27 mouse cellular contexts compared by ENCODE assay signal in the genomic region with DNA sequence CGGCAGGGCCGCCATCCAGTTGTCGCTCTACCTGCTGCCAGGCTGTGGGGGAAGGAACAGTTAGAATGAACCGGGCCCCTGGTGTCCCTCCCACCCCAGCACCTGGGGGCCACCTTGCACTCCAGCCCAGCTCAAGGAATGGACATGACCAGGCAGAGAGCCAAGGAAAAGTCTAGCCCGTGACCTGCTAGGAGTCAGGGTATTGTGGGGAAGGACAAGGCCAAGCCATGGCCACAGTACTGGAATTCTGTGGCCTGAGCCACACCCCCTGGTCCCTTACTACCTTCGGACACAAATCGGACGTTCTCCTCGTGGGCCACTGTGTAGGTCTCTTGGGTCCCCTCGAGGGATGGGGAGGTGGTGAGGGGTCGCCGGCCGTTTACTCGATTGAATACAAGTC. TPM values are rescaled to one million over a fixed set of nuclear protein-coding genes. Genes with fewer than 3 reads are reported as not detected.
DNase-seq lines count a peak whose midpoint lies in the region; ATAC-seq and TF ChIP-seq lines count a peak whose summit lies in the region.
"Had no signal": no experiment of that assay in that cellular context is flagged by ENCODE, and none has a peak within 500 bp of the region (broad histone marks: within the 10 kb centered on the region; RNA-seq: fewer than 3 reads in every experiment).

No protein-coding gene starts in this region.

- no peaks in the 10 kb centered on the region for H3K36me3 ChIP-seq in liver, adult 2 months (ENCODE audit: control insufficient read depth, insufficient read depth, low read length)
- peaks cover 35% of the 10 kb centered on the region for H3K36me3 ChIP-seq in liver, embryonic 12.5 days
- H3K36me3 ChIP-seq: embryonic facial prominence, embryonic 13.5 days; forebrain, embryonic 12.5 days; midbrain, embryonic 13.5 days; stomach, embryonic 15.5 days had no signal

- TF ChIP-seq CTCF in liver, adult 2 months (IDR thresholded peaks at IDR 0.05; ENCODE audit: low read depth, low read length) = no peak

- no peak for ATAC-seq in liver, embryonic 12.5 days
- ATAC-seq: CD4-positive, CD25-positive, alpha-beta regulatory T cell, adult 4 months; forebrain, postnatal 0 days; hindbrain, embryonic 16.5 days; liver, postnatal 0 days; lung, postnatal 0 days; midbrain, embryonic 13.5 days had no signal

- H3K4me2 ChIP-seq in liver, embryonic 12.5 days = no peak overlapping the region
- H3K4me2 ChIP-seq: embryonic facial prominence, embryonic 13.5 days; forebrain, embryonic 12.5 days; heart, embryonic 15.5 days; liver, embryonic 11.5 days; midbrain, embryonic 13.5 days; stomach, embryonic 15.5 days had no signal

- H3K9ac ChIP-seq in liver, adult 2 months (ENCODE audit: low read depth, low read length) = no peak overlapping the region; the same call in 1 of the 2 replicates
- H3K9ac ChIP-seq in liver, embryonic 12.5 days = no peak overlapping the region
- H3K9ac ChIP-seq: embryonic facial prominence, embryonic 13.5 days; forebrain, embryonic 12.5 days; forebrain, postnatal 0 days; heart, embryonic 15.5 days; liver, postnatal 0 days; midbrain, embryonic 13.5 days; stomach, embryonic 15.5 days had no signal

- 78% methylated on average over 14 of the region's 14 CpGs for WGBS in liver, adult 2 months
- 85% methylated on average over 14 of the region's 14 CpGs for WGBS in liver, embryonic 12.5 days (ENCODE audit: insufficient replicate concordance)

- H3K4me1 ChIP-seq in liver, adult 2 months (ENCODE audit: control insufficient read depth, insufficient read depth, low read length) = peaks cover 34% of the 10 kb centered on the region
- H3K4me1 ChIP-seq in liver, embryonic 12.5 days = peaks cover 67% of the 10 kb centered on the region

- H3K9me3 ChIP-seq in liver, embryonic 12.5 days (replicated peaks) = no peaks in the 10 kb centered on the region
- H3K9me3 ChIP-seq: embryonic facial prominence, embryonic 13.5 days; forebrain, embryonic 12.5 days; heart, embryonic 10.5 days; heart, embryonic 15.5 days; megakaryocyte, embryonic 14.5 days; midbrain, embryonic 13.5 days; stomach, embryonic 15.5 days had no signal

- TF ChIP-seq POLR2A in liver, adult 2 months (IDR thresholded peaks at IDR 0.05; ENCODE audit: extremely low read depth, insufficient read depth, low read length) = no peak

- peak; percentile 52 for DNase-seq in adrenal gland, postnatal 14 days
- no peak for DNase-seq in adrenal gland, adult 18-20 months (ENCODE audit: low spot score in 2 of 2)
- DNase-seq in kidney, adult 18-20 months = peak; percentile 46
- no peak for DNase-seq in kidney, postnatal 10 days
- no peak for DNase-seq in liver, adult 2 months (ENCODE audit: extremely low read depth, low read depth, low spot score)
- DNase-seq in kidney, postnatal 36 days = peak; percentile 60 to 61
- DNase-seq in right cerebral cortex, postnatal 10 days (ENCODE audit: low spot score in 2 of 2) = no peak
- DNase-seq: cerebellum, adult 9-10 months; forebrain, postnatal 0 days; gastrocnemius, postnatal 25 days; heart, adult 11 months; layer of hippocampus, adult 9-11 months; liver, postnatal 0 days; lung, postnatal 4 days; right cerebral cortex, postnatal 14 days had no signal

- peaks cover 21% of the 10 kb centered on the region; the same call in 1 of the 2 replicates for H3K79me2 ChIP-seq in liver, adult 2 months (ENCODE audit: control insufficient read depth, insufficient read depth, low read length)

- H3K27me3 ChIP-seq in liver, adult 2 months (ENCODE audit: control insufficient read depth, insufficient read depth, low read length) = no peaks in the 10 kb centered on the region
- no peaks in the 10 kb centered on the region for H3K27me3 ChIP-seq in liver, embryonic 12.5 days (replicated peaks)
- H3K27me3 ChIP-seq: embryonic facial prominence, embryonic 13.5 days; heart, embryonic 15.5 days; megakaryocyte, embryonic 14.5 days; stomach, embryonic 15.5 days had no signal

- H3K4me3 ChIP-seq in liver, adult 2 months (ENCODE audit: insufficient read depth, low read depth, low read length) = no peak overlapping the region
- no peak overlapping the region for H3K4me3 ChIP-seq in liver, embryonic 12.5 days
- H3K4me3 ChIP-seq: embryonic facial prominence, embryonic 13.5 days; forebrain, embryonic 12.5 days; heart, embryonic 10.5 days; heart, embryonic 15.5 days; megakaryocyte, embryonic 14.5 days; midbrain, embryonic 13.5 days; stomach, embryonic 15.5 days had no signal

- H3K27ac ChIP-seq in liver, adult 2 months (replicated peaks; ENCODE audit: insufficient read depth, low read depth, low read length) = peak overlapping the region; percentile 48
- no peak overlapping the region for H3K27ac ChIP-seq in liver, embryonic 12.5 days
- H3K27ac ChIP-seq: embryonic facial prominence, embryonic 13.5 days; forebrain, embryonic 12.5 days; heart, embryonic 10.5 days; heart, embryonic 15.5 days; midbrain, embryonic 13.5 days; stomach, embryonic 15.5 days had no signal

RNA-seq across cellular contexts. Expression of a gene that starts 3.0 kb away (rescaled TPM):
- total RNA-seq in adrenal gland, postnatal 14 days (2021) = 23.1 and 23.2 TPM in 2 replicates
- total RNA-seq in adrenal gland, adult 18-20 months (2021) = 10 to 100 TPM; 16.7 to 18.0 TPM
- total RNA-seq in liver, adult 2 months (2014; rRNA removed) = 2.7 and 3.3 TPM in 2 replicates
- 9.0 and 14.1 TPM in 2 replicates for polyA plus RNA-seq in liver, adult 2 months (2012; rRNA removed)
- 19.5 and 19.6 TPM in 2 replicates for polyA plus RNA-seq in liver, embryonic 12.5 days (2016; fragmentation: Nextera tagmentation; extraction: Ambion mirVana)

RNA-seq across cellular contexts. Expression of a gene that starts 4.3 kb away (rescaled TPM):
- 336 and 337 TPM in 2 replicates for total RNA-seq in adrenal gland, postnatal 14 days (2021)
- total RNA-seq in adrenal gland, adult 18-20 months (2021) = 100 to 1,000 TPM; 302 to 373 TPM
- 26.1 and 36.0 TPM in 2 replicates for total RNA-seq in liver, adult 2 months (2014; rRNA removed)
- polyA plus RNA-seq in liver, adult 2 months (2012; rRNA removed) = 139 and 141 TPM in 2 replicates
- polyA plus RNA-seq in liver, embryonic 12.5 days (2016; fragmentation: Nextera tagmentation; extraction: Ambion mirVana) = 68.0 and 70.3 TPM in 2 replicates

RNA-seq across cellular contexts. Expression of a gene that starts 10.6 kb away (rescaled TPM):
- total RNA-seq in adrenal gland, postnatal 14 days (2021) = 72.1 and 88.0 TPM in 2 replicates
- 100 to 1,000 TPM in 1 of 2 experiments, 10 to 100 TPM in 1; 97.4 to 106 TPM for total RNA-seq in adrenal gland, adult 18-20 months (2021)
- total RNA-seq in liver, adult 2 months (2014; rRNA removed) = 129 and 131 TPM in 2 replicates
- polyA plus RNA-seq in liver, adult 2 months (2012; rRNA removed) = 415 and 439 TPM in 2 replicates
- 52.3 and 53.5 TPM in 2 replicates for polyA plus RNA-seq in liver, embryonic 12.5 days (2016; fragmentation: Nextera tagmentation; extraction: Ambion mirVana)

RNA-seq across cellular contexts. Expression of a gene that starts 16.3 kb away (rescaled TPM):
- 1.2 and 1.5 TPM in 2 replicates for total RNA-seq in adrenal gland, postnatal 14 days (2021)
- 1 to 10 TPM in 1 of 2 experiments, under 1 TPM in 1; 0.93 to 2.0 TPM for total RNA-seq in adrenal gland, adult 18-20 months (2021)
- 0.07 and 0.09 TPM in 2 replicates for total RNA-seq in liver, adult 2 months (2014; rRNA removed)
- polyA plus RNA-seq in liver, adult 2 months (2012; rRNA removed) = 0.24 and 0.92 TPM in 2 replicates
- polyA plus RNA-seq in liver, embryonic 12.5 days (2016; fragmentation: Nextera tagmentation; extraction: Ambion mirVana) = 0.83 and 0.91 TPM in 2 replicates

RNA-seq across cellular contexts. Expression of a gene that starts 19.7 kb away (rescaled TPM):
- total RNA-seq in adrenal gland, postnatal 14 days (2021) = 95.9 and 108 TPM in 2 replicates
- 100 to 1,000 TPM; 110 TPM for total RNA-seq in adrenal gland, adult 18-20 months (2021)
- 18.0 and 20.9 TPM in 2 replicates for total RNA-seq in liver, adult 2 months (2014; rRNA removed)
- polyA plus RNA-seq in liver, adult 2 months (2012; rRNA removed) = 63.0 and 71.1 TPM in 2 replicates
- polyA plus RNA-seq in liver, embryonic 12.5 days (2016; fragmentation: Nextera tagmentation; extraction: Ambion mirVana) = 15.8 and 17.4 TPM in 2 replicates

Comparison
In these comparisons a context has a peak if more than half of its experiments do, and no peak if none do; other contexts are left out.
1. DNase-seq: peak in adrenal gland, postnatal 14 days (single experiment), kidney, adult 18-20 months (single experiment) and kidney, postnatal 36 days (2 of 2); none in adrenal gland, adult 18-20 months (0 of 2), kidney, postnatal 10 days (single experiment), liver, adult 2 months (single experiment) and right cerebral cortex, postnatal 10 days (0 of 2).